Mouse (Mus musculus) cerebellum, postnatal 36 days (tissue): ENCODE measurements around the gene C2cd4c.
A peak's percentile ranks its signal among the peaks of the same experiment; 100 is the strongest.

Experiments
- DNase-seq, 2 experiments: peaks; one replicate each; pipeline ENCODE4 v3.0.0; 2021 to 2022; ENCODE audit warnings: mixed read lengths in 2 of 2

Gene C2cd4c

DNA sequence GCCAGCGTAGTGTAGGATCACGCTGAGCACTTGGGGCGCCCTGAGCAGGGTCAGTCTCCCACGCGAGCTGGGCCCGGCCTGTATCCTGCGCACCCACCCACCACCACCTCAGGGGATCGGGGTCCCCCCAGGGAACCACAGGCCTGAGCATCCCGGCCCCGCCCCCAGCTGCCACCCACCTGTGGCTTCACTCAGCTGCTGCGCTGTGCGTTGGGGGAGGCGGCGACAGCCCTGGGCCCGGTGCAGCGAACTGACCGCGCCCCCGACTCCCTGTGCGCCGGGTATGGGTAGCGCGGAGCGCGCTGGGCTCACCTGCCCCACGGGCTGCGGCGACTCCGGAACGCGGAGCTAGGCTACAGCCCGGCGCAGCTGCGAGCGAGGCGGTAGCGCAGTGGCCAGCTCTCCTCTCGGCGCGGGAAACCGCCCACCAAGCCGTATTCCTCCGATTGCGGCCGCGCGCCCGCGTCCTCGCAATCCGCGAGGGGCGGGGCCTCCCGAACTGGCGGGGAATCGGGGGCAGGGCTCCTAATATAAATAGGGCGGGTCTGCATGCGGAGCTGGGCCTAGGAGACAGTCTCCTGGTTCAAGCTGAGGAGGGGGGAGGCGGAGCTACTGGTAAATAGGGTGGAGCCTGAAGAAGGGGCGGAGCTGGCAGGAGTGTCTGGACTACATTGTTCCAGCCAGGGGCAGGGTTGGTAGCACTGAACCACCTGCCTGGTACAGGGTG, at the start of gene C2cd4c:
Gene C2cd4c, minus strand, starts transcription at position 448 of the 727 bp plus-strand sequence.
- DNase-seq: peak; percentile 60 to 65

DNA sequence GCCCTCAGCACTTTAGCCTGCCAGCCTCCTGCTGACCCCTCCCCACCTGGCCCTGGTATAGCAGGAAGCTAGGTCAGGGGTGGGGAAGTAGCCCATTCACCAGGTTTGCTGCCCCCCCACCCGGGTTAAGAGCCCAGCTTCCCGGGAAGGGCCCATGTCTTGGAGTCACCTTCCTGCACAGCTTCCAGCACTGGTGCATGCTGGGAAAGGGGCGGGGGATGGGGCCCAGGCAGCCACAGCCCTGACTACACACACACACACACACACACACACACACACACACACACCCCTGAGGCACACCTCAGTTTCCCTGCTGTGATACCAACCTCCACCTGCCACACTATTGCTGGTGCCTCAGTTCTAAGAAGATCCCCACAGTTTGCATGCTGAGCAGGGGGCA, 48.0 kb upstream of the C2cd4c start:
- DNase-seq: no peak

DNA sequence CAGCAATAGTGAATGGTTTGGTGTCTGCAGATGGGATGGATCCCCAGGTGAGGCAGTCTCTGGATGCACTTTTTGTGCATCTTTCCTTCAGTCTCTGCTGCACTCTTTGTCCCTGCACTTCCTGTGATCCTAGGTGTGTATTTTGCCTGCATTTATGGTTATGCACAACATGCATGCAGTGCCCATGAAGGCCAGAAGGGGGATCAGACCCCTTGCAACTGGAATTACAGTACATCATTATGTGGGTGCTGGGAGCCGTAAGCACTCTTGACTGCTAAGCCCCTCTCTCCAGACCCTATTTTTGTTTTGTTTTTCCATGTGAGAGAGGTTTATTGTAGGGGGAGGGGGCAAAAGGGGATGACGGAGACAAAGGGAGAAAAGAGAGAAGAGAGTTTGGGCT, 46.5 kb upstream of the C2cd4c start:
- no peak for DNase-seq

DNA sequence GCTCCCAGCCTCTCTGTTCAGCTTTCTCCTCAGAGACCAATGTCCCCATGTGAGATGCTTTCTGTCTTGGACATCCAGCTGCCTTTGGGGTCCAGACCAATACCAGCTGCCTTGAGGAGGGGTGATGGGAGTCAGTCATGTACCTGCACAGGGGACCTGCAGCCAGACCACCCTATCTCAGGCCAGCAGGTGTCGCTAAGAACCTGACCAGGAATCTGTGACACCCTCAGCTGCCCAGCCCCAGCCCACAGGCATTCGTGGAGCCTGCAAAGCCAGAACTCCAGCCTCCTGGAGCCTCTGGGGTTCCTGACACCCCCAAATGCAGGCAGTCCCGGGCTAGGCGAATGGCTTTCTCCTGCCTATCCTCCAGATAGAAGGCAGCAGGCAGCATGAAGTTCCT, 45.0 kb upstream of the C2cd4c start:
- no peak for DNase-seq

DNA sequence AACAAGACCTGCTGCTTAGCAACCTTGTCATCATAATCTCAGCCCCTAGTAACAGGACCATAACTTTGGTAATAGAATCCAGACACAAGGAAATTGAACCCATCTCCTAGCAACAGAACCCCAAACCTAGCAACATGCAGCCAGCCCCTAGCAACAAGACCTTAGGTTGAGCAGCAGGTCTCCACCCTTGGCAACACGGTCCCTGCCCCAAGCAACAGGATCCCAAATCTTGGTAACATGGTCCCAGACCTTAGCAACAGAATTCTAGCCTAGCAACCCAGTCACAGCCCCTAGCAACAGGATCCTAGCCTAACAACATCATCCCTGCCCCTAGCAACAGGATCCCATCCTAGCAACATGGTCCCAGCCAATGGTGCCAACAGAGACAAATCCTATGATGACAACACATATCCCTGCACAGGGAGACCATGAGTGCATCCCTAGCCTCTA, 41.1 kb upstream of the C2cd4c start:
- no peak for DNase-seq

DNA sequence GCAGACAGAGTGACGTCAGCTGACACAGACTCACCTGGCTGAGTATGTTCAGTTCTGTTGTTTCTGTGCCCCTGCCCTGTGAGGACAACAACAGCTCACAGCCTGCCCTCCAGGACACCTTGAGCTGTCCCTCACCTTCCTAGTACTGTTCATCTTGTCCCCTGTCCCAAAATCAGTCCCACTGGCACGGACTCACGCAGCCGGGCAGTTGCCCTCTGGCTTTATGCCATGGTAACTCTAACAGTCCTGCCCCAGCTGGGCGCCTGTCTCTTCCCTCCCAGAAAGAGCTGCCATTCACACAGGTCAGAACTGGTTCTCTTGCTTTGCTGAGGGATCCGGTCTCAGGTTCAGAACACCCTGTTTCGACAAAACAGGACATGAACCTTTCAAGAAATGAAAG, 39.0 kb upstream of the C2cd4c start:
- no peak for DNase-seq

DNA sequence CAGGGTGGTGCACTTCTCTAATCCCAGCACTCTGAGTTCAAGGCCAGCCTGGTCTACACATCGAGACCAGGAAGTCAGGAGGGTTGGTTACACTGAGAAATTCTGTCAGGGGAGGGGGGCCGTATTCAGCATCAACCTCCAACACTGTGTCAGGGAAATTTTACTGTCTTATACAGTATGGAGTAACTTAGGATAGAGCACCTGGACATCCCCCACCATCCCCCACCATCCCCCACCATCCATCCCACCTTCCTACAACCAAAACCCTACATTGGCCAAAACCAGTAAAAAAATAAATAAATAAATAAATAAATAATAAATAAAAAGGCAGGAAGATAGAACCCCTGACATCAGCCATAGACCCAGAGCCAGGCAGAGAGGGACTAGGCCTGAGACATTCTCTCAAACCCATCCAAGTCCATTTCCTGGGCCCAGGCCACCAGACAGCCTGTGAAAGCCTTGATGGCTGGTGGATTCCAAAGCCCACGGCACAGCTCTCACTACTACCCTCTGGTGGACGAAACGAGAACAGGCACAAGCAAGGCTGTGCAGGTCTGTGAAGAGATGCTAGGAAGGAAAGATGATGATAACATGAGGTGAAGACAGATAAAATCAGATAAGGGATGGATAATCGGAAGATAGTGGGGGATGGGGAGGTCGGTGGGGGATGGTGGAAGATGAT, 35.4 kb upstream of the C2cd4c start:
- DNase-seq: peak; percentile 83 to 89

DNA sequence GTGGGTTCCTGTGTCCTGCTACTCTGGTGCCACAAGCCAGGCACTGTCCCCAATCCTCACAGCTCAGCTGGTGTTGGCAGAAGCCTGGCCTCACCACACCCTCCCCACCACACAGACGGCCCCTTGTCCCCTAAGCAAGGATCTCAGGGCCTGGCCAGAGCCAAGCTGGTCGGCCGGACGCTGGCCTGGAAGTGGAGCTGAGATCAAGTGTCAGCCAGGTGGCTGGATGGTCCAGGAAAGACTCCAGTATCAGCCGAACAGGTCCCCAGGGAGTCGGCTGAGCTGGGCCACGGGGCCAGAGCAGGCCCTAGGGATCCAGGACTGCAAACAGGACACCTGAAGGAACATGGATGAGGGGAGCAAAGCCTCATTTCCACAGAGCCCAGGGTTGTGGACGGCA, 31.9 kb upstream of the C2cd4c start, which contains the start of gene Odf3l2:
Gene Odf3l2, minus strand, starts transcription at position 28 of the 400 bp plus-strand sequence.
- no peak for DNase-seq

DNA sequence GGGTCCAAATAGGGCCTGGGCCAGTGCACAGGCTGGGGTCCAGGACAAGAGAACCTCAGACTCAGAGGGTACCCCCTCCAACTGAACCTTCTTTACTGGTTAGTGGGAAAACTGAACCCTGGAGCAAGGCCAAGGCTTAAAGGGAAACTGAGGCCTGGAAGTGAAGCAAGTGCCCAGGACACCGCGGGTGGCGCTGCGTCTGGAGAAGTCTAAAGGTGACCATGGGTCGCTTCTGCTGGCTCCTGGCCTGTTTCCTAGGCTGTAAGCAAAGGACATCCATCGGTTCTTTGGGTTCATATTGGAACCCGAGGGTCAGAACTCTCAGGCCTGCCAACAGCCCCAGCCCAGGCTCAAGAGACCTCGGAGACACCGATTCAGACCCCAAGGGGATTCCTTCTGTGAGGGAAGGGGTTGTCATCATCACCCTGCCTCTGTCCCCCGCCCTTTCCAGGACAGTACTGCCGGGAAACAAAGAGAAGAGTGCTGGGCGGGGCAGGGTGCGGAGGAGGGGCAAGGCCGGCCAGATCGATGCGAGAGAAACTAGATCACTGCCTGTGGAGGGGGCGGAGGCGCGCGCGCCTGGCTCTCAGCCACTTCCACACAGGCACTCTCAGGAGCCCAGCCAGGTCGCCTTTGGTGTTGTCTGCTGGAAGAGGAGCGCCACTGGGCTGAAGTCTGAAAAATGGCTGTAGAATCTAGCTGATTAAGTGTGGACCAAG, 24.8 kb upstream of the C2cd4c start:
- DNase-seq: peak; percentile 51 to 64

DNA sequence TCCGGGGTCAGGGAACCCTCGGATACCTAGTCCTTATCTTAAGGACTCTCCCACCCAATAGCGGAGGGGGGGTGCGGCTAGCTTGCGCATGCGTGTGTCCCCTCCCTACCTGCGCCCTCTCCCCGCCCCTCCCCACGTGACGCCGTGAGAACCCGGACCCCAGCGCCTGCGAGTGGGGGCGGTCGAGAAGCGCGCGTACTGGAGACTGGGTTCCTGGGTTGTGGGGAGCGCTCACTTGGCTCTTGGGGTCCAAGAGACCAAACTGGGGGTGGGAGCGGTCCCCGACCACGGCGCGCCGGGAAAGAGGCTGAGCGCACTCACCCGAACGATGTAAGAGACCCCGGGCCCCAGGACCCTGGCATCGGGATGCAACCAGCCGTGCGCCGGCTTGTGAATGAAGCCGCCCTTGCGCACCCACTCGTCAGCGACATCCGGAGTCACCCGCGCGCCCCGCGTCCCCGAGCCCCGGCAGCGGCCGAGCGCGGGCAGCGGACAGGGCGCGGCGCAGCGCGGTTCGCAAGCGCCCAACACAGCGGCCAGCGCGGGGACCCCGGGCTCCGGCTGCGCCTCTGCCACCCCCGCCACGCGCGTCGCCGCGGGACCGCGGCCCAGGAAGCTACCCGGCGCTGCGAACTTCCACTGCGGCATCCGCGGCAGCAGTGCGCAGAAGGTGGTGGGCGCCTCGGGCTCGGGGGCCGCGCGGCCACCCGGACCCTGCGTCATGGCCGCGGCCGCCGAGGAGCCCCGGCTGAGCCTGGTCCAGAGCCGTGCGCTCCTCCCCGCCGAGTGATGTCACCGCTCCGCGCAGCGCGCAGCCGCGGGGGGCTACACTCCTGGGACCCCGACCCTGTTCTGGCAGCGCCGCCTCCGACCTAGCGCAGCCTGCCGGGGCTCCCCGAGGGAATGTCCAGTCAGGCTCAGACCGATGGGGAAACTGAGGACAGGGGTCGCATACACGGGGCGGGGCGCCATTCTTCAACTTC, 23.6 kb upstream of the C2cd4c start, which contains the start of gene Shc2:
Gene Shc2, minus strand, starts transcription at position 791 of the 983 bp plus-strand sequence.
- peak; percentile 77 to 88 for DNase-seq

DNA sequence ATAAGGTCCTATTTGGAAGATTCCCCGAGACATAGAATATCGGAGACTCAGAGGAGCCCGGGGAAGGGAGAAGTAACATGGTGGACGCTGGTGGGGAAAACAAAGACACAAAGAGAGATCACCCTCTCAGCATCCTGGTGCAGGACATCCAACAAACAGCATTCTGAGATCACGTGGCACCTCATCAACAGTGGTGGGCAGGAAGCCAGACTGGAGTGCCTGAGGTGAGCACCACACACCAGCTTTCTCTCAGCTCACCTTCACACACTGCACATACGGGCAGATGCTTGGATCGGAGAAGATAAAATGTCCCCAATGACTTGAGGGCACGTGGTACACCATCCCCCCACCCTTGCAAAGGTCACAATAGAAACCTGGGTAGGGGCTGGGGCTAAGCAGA, 22.5 kb upstream of the C2cd4c start:
- DNase-seq: peak in 1 of 2 experiments; percentile 42

DNA sequence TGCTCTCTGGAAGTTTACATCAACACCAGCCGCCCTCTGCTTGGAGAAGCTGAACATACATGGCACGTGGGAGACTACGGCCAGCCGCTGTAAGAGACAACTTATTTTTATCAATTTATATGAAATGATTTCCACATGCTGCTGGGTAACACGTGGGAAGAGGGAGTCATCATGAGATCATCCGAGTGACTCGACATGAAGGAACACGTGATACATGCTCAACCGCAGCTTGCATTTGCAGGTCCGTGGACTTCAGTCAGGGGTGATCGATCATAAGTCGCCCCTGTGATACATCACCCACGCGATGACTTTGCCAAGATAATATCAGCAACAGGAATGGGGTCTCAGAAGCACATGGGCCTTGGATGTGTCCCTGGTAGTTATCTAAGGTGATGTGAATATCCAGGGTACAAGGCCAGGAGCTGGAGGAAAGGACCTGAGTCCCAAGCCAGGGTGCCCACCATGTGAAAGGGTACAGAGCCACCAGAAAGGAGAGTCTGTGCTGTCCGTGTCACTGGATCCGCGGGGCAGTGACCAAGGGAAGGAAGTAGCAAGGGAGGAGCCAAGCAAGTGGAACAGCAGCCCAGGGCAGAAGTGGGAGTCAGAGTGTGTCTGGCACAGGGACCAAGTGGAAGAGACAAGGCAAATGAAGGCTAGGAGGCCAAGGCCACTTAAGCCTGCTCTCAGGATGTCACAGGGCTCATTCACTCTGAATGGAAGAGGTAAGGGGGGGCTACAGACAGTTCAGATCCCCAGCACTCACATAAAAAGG, 19.4 kb upstream of the C2cd4c start:
- DNase-seq: no peak

DNA sequence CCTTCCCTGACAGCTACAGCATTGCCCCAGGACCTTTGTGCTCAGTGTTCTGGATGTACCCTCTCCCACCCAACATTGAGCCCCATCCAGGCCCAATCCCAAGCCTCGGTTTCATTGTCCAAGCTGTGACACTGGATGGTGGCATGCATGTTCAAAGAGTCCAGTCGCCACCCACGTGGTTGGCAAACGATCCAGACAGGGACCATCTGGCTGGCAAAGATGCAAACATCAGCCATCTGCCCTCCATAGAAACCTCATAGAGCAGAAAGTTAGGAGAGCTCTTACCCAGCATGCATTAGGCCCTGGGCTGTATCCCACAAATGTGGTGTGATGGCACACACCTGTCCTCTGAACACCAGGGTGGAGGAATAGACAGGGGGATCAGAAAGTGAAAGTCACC, 17.6 kb upstream of the C2cd4c start:
- no peak for DNase-seq

DNA sequence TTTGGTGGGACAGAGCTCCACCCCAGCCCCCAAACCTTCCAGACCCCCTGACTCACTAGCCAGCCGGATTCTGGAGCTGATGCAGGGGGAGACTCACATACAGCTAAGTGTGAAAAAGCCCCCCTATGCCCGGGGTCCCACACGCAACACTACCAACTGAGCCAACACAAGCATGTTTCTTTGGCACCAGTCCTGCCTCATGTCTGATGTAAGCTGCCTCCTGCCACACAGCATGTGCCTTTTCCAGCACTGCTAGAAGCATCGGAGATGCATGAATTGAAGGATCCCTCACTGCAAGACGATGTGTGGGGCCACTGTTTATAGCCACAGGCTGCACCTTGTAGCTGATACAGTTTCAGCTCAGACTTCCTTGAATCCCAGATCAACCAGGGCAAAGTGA, 14.6 kb upstream of the C2cd4c start:
- no peak for DNase-seq

DNA sequence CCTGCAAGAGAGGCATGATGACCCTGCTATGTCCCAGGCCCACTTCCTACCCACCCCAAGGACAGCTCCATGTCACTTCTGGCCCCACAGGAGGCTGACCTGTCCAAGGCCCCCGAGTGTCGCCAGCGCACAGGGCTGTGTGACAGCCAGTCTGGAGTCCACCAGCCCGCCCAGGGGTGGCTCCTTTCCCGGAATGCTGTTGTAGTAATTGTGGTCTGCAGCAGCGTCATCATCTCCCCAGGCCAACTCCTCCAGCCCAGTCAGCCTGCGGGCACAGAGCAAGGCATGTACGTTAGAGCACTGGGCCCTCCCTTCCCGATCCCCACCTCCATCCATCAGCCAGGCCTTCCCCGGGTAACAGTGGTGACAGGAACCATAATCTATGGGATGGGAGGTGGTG, 12.3 kb upstream of the C2cd4c start:
- no peak for DNase-seq

DNA sequence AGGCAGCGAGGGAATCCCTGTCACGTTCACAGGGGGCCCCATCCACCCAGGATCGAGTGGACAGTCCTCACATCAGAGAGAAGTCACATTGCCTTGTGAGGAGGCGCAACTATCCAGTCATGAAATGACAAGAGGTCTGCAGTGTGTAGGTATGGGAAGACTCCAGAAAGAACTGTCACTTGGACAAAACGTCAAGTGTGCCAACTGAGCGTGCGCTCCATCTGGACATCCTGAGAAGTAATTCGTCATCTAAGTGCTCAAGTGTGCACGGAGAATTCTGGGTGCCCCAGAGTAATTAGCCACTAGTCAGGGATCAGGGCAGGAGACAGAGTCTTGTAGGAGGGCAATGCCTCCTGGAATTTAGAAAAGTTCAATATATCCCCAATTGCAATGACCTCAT, 11.6 kb upstream of the C2cd4c start:
- peak in 1 of 2 experiments; percentile 32 for DNase-seq

DNA sequence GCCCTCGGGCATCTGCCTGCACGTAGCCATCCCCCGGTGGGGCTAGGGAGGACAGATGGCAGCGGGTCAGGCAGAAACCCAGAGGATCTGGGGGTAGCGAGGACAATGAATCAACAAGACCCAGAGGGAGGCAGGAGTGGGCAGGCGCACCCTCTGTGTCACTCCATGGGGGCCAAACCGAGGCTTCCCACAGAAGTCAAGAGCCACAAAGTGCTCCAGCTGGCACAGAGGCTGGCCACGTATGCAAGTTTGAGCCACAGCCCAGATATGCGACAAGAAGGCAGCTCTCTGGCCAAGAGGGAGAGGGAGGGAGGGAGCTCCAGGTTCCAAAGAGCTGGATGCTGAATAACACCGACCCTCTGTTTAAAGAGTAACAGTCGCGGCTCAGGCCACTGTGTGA, 10.1 kb upstream of the C2cd4c start:
- DNase-seq: peak; percentile 30 to 36

DNA sequence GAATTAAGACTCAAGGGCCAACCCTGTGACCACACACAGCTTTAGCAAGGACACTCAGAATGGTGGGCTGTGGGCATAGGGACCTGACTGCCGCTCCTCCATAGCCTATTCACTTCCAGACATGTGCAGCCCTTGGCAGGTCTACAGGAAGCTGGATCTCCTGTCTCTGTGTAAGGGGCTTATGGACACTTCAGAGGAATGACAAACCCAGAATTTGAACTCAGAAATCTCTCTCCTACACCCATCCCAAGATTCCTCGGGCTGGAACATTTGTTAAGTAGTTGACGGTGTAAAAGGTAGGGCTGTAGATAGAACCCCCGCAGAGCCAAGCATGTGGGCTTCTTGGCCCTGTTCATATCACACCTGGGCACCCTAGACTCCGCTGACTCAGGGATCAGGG, 2.6 kb upstream of the C2cd4c start:
- no peak for DNase-seq

DNA sequence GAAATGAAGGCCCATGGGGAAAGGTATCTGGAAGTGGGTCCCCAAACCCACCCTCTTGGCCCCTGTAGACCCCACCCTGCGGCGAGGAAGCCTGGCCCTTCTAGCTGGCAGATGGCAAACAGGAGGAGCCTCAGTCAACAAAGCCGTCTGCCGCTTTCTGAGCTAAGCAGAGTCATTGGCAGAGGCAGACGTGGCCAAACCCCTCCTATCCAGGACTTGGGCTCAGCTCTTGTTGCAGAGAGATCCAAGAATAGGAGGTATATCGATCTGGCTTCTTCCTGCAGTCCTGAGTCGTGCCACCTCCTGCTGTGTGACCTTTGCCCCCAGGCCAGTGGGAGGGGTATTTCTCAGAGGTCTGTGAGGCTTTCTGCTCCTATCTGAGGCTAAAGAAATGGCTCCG, 2.0 kb upstream of the C2cd4c start:
- peak; percentile 56 to 59 for DNase-seq

DNA sequence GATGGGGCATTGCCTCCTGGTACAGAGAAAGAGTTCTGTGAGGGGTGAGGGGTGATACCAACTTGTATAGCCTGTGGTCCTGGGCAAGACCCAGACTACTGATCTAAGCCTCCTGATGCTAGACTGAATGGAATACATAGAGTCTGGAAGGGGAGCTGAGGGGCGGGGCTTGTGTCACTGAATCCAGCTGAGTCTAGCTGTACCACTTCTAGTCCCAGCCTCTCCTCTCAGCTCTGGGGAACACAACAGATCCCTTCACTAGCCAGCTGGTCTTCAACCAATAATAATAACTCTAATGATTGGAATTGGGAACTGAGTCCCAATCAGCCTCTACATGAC, 449 bp upstream of the C2cd4c start:
- DNase-seq: no peak
